28 mouse cellular contexts compared by ENCODE assay signal in genomic region chr8:127059826-127060225, GRCm38 (mm10). TPM values are rescaled to one million over a fixed set of nuclear protein-coding genes. Genes with fewer than 3 reads are reported as not detected.
DNase-seq lines count a peak whose midpoint lies in the region; ATAC-seq and TF ChIP-seq lines count a peak whose summit lies in the region.
"Had no signal": no experiment of that assay in that cellular context is flagged by ENCODE, and none has a peak within 500 bp of the region (broad histone marks: within the 10 kb centered on the region; RNA-seq: fewer than 3 reads in every experiment).

No protein-coding gene starts in this region.

- H3K4me2 ChIP-seq in forebrain, embryonic 14.5 days (ENCODE audit: low read length) = no peak overlapping the region
- H3K4me2 ChIP-seq in forebrain, embryonic 15.5 days (replicated peaks) = no peak overlapping the region
- no peak overlapping the region for H3K4me2 ChIP-seq in kidney, postnatal 0 days (ENCODE audit: low read length)
- H3K4me2 ChIP-seq: embryonic facial prominence, embryonic 13.5 days; embryonic facial prominence, embryonic 15.5 days; forebrain, embryonic 12.5 days had no signal

- no peak overlapping the region for H3K27ac ChIP-seq in forebrain, embryonic 14.5 days (ENCODE audit: low read depth, low read length)
- H3K27ac ChIP-seq in forebrain, embryonic 15.5 days (replicated peaks) = no peak overlapping the region
- H3K27ac ChIP-seq in kidney, postnatal 0 days = no peak overlapping the region
- H3K27ac ChIP-seq: embryonic facial prominence, embryonic 13.5 days; embryonic facial prominence, embryonic 15.5 days; forebrain, embryonic 10.5 days; forebrain, embryonic 12.5 days had no signal

- peak; percentile 60 for DNase-seq in forebrain, embryonic 14.5 days (ENCODE audit: low spot score)
- peak; percentile 31 for DNase-seq in kidney, postnatal 0 days (ENCODE audit: low spot score)
- DNase-seq in kidney, adult 11 months = no peak
- peak; percentile 1 for DNase-seq in retina, embryonic 14.5 days (ENCODE audit: low spot score)
- DNase-seq in retina, postnatal 1 day = no peak
- DNase-seq: adrenal gland, adult 8-10 months; adrenal gland, postnatal 14 days; adrenal gland, postnatal 36 days; B cell, adult 2 months; cerebellum, adult 11 months; cerebellum, adult 18-20 months; cerebellum, adult 8-10 months; cerebellum, adult 9-11 months; cerebellum, postnatal 14 days; cerebellum, postnatal 36 days; embryo, embryonic 11 days had no signal

- no peaks in the 10 kb centered on the region for H3K36me3 ChIP-seq in forebrain, embryonic 14.5 days (ENCODE audit: control insufficient read depth, insufficient read depth, low read length)
- no peaks in the 10 kb centered on the region for H3K36me3 ChIP-seq in forebrain, embryonic 15.5 days
- no peaks in the 10 kb centered on the region for H3K36me3 ChIP-seq in kidney, postnatal 0 days (ENCODE audit: insufficient read depth, low read length)
- H3K36me3 ChIP-seq: embryonic facial prominence, embryonic 13.5 days; embryonic facial prominence, embryonic 15.5 days; forebrain, embryonic 10.5 days; forebrain, embryonic 12.5 days; G1E had no signal

- H3K4me1 ChIP-seq in forebrain, embryonic 14.5 days (ENCODE audit: control insufficient read depth, insufficient read depth, low read length) = peaks cover 4% of the 10 kb centered on the region
- H3K4me1 ChIP-seq in forebrain, embryonic 15.5 days = peaks cover 14% of the 10 kb centered on the region
- no peaks in the 10 kb centered on the region for H3K4me1 ChIP-seq in kidney, postnatal 0 days (replicated peaks; ENCODE audit: insufficient read depth, low read length)

- no peak overlapping the region for H3K4me3 ChIP-seq in forebrain, embryonic 14.5 days (ENCODE audit: low read depth, low read length)
- H3K4me3 ChIP-seq in forebrain, embryonic 15.5 days = no peak overlapping the region
- H3K4me3 ChIP-seq in kidney, postnatal 0 days (replicated peaks; ENCODE audit: low read depth, low read length) = no peak overlapping the region
- H3K4me3 ChIP-seq: embryonic facial prominence, embryonic 13.5 days; embryonic facial prominence, embryonic 15.5 days; erythroblast, embryonic 14.5 days; forebrain, embryonic 10.5 days; forebrain, embryonic 12.5 days had no signal

- H3K27me3 ChIP-seq in forebrain, embryonic 14.5 days (replicated peaks; ENCODE audit: control insufficient read depth, insufficient read depth, low read length) = no peaks in the 10 kb centered on the region
- H3K27me3 ChIP-seq in forebrain, embryonic 15.5 days = no peaks in the 10 kb centered on the region
- H3K27me3 ChIP-seq in kidney, postnatal 0 days (ENCODE audit: insufficient read depth, low read length) = no peaks in the 10 kb centered on the region
- H3K27me3 ChIP-seq: CH12.LX; embryonic facial prominence, embryonic 13.5 days; embryonic facial prominence, embryonic 15.5 days; forebrain, embryonic 12.5 days had no signal

- no peak for TF ChIP-seq CTCF in kidney, postnatal 0 days (IDR thresholded peaks at IDR 0.05; ENCODE audit: low read depth)

- ATAC-seq in forebrain, embryonic 14.5 days = no peak
- ATAC-seq in forebrain, embryonic 15.5 days (replicated peaks) = no peak
- ATAC-seq in kidney, postnatal 0 days (replicated peaks; ENCODE audit: low FRiP score, low read depth) = no peak
- ATAC-seq: activated CD4-positive, CD25-positive, alpha-beta regulatory T cell, adult 4 months; CD4-positive, CD25-positive, alpha-beta regulatory T cell, adult 4 months; forebrain, embryonic 16.5 days; Patski had no signal

- no peaks in the 10 kb centered on the region for H3K9me3 ChIP-seq in forebrain, embryonic 14.5 days (replicated peaks; ENCODE audit: control insufficient read depth, low read length)
- no peaks in the 10 kb centered on the region for H3K9me3 ChIP-seq in forebrain, embryonic 15.5 days
- no peaks in the 10 kb centered on the region for H3K9me3 ChIP-seq in kidney, postnatal 0 days (replicated peaks; ENCODE audit: low read length)
- H3K9me3 ChIP-seq: embryonic facial prominence, embryonic 13.5 days; embryonic facial prominence, embryonic 15.5 days; forebrain, embryonic 10.5 days; forebrain, embryonic 12.5 days had no signal

- H3K9ac ChIP-seq in forebrain, embryonic 14.5 days (ENCODE audit: low read length) = no peak overlapping the region
- no peak overlapping the region for H3K9ac ChIP-seq in forebrain, embryonic 15.5 days (replicated peaks)
- no peak overlapping the region for H3K9ac ChIP-seq in kidney, postnatal 0 days (ENCODE audit: low read depth, low read length)
- H3K9ac ChIP-seq: embryonic facial prominence, embryonic 13.5 days; embryonic facial prominence, embryonic 15.5 days; forebrain, embryonic 12.5 days had no signal

- 59% methylated on average over 2 of the region's 2 CpGs for WGBS in forebrain, embryonic 14.5 days
- WGBS in forebrain, embryonic 15.5 days = 54% methylated on average over 2 of the region's 2 CpGs
- 49% methylated on average over 2 of the region's 2 CpGs for WGBS in kidney, postnatal 0 days

RNA-seq across cellular contexts. Expression of gene Pard3, which starts 3.9 kb away (rescaled TPM):
- 15.5 and 16.5 TPM in 2 replicates for polyA plus RNA-seq in forebrain, embryonic 14.5 days (2014; fragmentation: Nextera tagmentation; extraction: Ambion mirVana)
- 18.0 and 18.6 TPM in 2 replicates for polyA plus RNA-seq in forebrain, embryonic 15.5 days (2015; fragmentation: Nextera tagmentation; extraction: Ambion mirVana)
- 23.1 and 23.2 TPM in 2 replicates for polyA plus RNA-seq in kidney, postnatal 0 days (2015; fragmentation: Nextera tagmentation; extraction: Ambion mirVana)
- polyA plus RNA-seq: G1E had no signal

Comparison
In these comparisons a context has a peak if more than half of its experiments do, and no peak if none do; other contexts are left out.
1. DNase-seq: peak in forebrain, embryonic 14.5 days (single experiment), kidney, postnatal 0 days (single experiment) and retina, embryonic 14.5 days (single experiment); none in kidney, adult 11 months (single experiment) and retina, postnatal 1 day (single experiment).